Mouse (Mus musculus): ENCODE measurements around the gene Cxcl17.
A peak's percentile ranks its signal among the peaks of the same experiment; 100 is the strongest.
"Not testable (repeated sequence)": the region's sequence is repeated elsewhere in the genome, so short reads cannot be mapped to it uniquely, and the experiment has no call there.

The Cxcl17 gene

GRCm38 (mm10) chr7:25412833-25413441 is at the start of gene Cxcl17:
Gene Cxcl17 (minus strand): TSS chr7:25412886.
- DNase-seq: no peak

- not testable (repeated sequence) for DNase-seq
Measured at GRCm38 (mm10) chr7:25462033-25462337, 49.3 kb upstream of the Cxcl17 start.

- peak; percentile 7 for DNase-seq
Measured at GRCm38 (mm10) chr7:25461336-25462032, 48.8 kb upstream of the Cxcl17 start.

- no peak for DNase-seq
Measured at GRCm38 (mm10) chr7:25452103-25452502, 39.4 kb upstream of the Cxcl17 start.

- DNase-seq: no peak
Measured at GRCm38 (mm10) chr7:25449913-25450890, 37.5 kb upstream of the Cxcl17 start.

GRCm38 (mm10) chr7:25440816-25441153 is 28.1 kb upstream of the Cxcl17 start:
- no peak for DNase-seq

GRCm38 (mm10) chr7:25439978-25440815 is 27.5 kb upstream of the Cxcl17 start:
- no peak for DNase-seq

GRCm38 (mm10) chr7:25439124-25439822 is 26.6 kb upstream of the Cxcl17 start:
- DNase-seq: no peak

GRCm38 (mm10) chr7:25436704-25437103 is 24.0 kb upstream of the Cxcl17 start:
- no peak for DNase-seq

- no peak for DNase-seq
Measured at GRCm38 (mm10) chr7:25436226-25436625, 23.5 kb upstream of the Cxcl17 start.

GRCm38 (mm10) chr7:25435546-25435851 is 22.8 kb upstream of the Cxcl17 start:
- no peak for DNase-seq

- DNase-seq: no peak
Measured at GRCm38 (mm10) chr7:25434654-25435545, 22.2 kb upstream of the Cxcl17 start.

- DNase-seq: no peak
Measured at GRCm38 (mm10) chr7:25433781-25434560, 21.3 kb upstream of the Cxcl17 start.

- DNase-seq: no peak
Measured at GRCm38 (mm10) chr7:25433007-25433541, 20.4 kb upstream of the Cxcl17 start.

- no peak for DNase-seq
Measured at GRCm38 (mm10) chr7:25432381-25432780, 19.7 kb upstream of the Cxcl17 start.

- no peak for DNase-seq
Measured at GRCm38 (mm10) chr7:25429886-25430784, 17.4 kb upstream of the Cxcl17 start.

- no peak for DNase-seq
Measured at GRCm38 (mm10) chr7:25428321-25428720, 15.6 kb upstream of the Cxcl17 start.

- no peak for DNase-seq
Measured at GRCm38 (mm10) chr7:25427144-25427543, 14.5 kb upstream of the Cxcl17 start.

GRCm38 (mm10) chr7:25426380-25426779 is 13.7 kb upstream of the Cxcl17 start:
- DNase-seq: not testable (repeated sequence)

Measured in cerebellum, adult 8-10 months (tissue).